ENCODE assay signal across 8 mouse cellular contexts in genomic region chr1:119525004-119525444, GRCm38 (mm10). TPM values are rescaled to one million over a fixed set of nuclear protein-coding genes. Genes with fewer than 3 reads are reported as not detected.
A peak's percentile ranks its signal among the peaks of the same experiment; 100 is the strongest.
DNase-seq lines count a peak whose midpoint lies in the region; ATAC-seq and TF ChIP-seq lines count a peak whose summit lies in the region.

No protein-coding gene starts in this region.

- no peak overlapping the region for H3ac ChIP-seq in myocyte (ENCODE audit: control insufficient read depth, insufficient read length)

- ATAC-seq in neural tube, embryonic 11.5 days (ENCODE audit: insufficient read depth, low FRiP score, low TSS enrichment), result no peak
- no peak for ATAC-seq in embryonic facial prominence, embryonic 11.5 days (replicated peaks; ENCODE audit: insufficient number of reproducible peaks, low FRiP score, low TSS enrichment, low read depth)

- peak overlapping the region; percentile 62; the same call in 1 of the 2 replicates for H3K9ac ChIP-seq in neural tube, embryonic 11.5 days (ENCODE audit: low read length)
- H3K9ac ChIP-seq in embryonic facial prominence, embryonic 11.5 days (replicated peaks; ENCODE audit: low read length), result peak overlapping the region; percentile 74; the same call in 1 of the 2 replicates

- no peaks in the 10 kb centered on the region for H3K9me3 ChIP-seq in neural tube, embryonic 11.5 days (ENCODE audit: control insufficient read depth, low read length)
- H3K9me3 ChIP-seq in embryonic facial prominence, embryonic 11.5 days (replicated peaks; ENCODE audit: control insufficient read depth, low read length), result no peaks in the 10 kb centered on the region

- no peak overlapping the region for H3K27ac ChIP-seq in neural tube, embryonic 11.5 days (ENCODE audit: low read depth, low read length)
- no peak overlapping the region for H3K27ac ChIP-seq in embryonic facial prominence, embryonic 11.5 days (replicated peaks; ENCODE audit: low read depth, low read length)

- intact Hi-C loops in heart, postnatal 14 days (cut with DNase I), result loop anchor here (2.0 kb wide), 1 partner anchor 16 kb away; no protein-coding TSS in a partner anchor

- peak overlapping the region; percentile 58 for H3K4me3 ChIP-seq in neural tube, embryonic 11.5 days (ENCODE audit: low read depth, low read length)
- peak overlapping the region; percentile 51 for H3K4me3 ChIP-seq in embryonic facial prominence, embryonic 11.5 days (ENCODE audit: low read depth, low read length)
- H3K4me3 ChIP-seq in myocyte, result peak overlapping the region; percentile 38

- TF ChIP-seq POLR2A in myocyte (IDR thresholded peaks at IDR 0.05; ENCODE audit: insufficient read length, low read depth), result no peak

- no peaks in the 10 kb centered on the region for H3K27me3 ChIP-seq in neural tube, embryonic 11.5 days (ENCODE audit: control insufficient read depth, insufficient read depth, low read length)
- H3K27me3 ChIP-seq in embryonic facial prominence, embryonic 11.5 days (ENCODE audit: control insufficient read depth, insufficient read depth, low read length), result no peaks in the 10 kb centered on the region
- no peaks in the 10 kb centered on the region for H3K27me3 ChIP-seq in myocyte (ENCODE audit: control insufficient read depth, insufficient read depth, insufficient read length)

- H3K4me2 ChIP-seq in neural tube, embryonic 11.5 days (ENCODE audit: low read depth), result peak overlapping the region; percentile 81; the same call in 1 of the 2 replicates
- peak overlapping the region; percentile 81 for H3K4me2 ChIP-seq in embryonic facial prominence, embryonic 11.5 days (ENCODE audit: low read depth, low read length)
- H3K4me2 ChIP-seq in myocyte (ENCODE audit: low read depth), result peak overlapping the region; percentile 98

- H3K4me1 ChIP-seq in neural tube, embryonic 11.5 days (ENCODE audit: control insufficient read depth, insufficient read depth, low read length), result peaks cover 11% of the 10 kb centered on the region
- H3K4me1 ChIP-seq in embryonic facial prominence, embryonic 11.5 days (ENCODE audit: control insufficient read depth, insufficient read depth, low read length), result no peaks in the 10 kb centered on the region

- H3K36me3 ChIP-seq in neural tube, embryonic 11.5 days (ENCODE audit: control insufficient read depth, insufficient read depth, low read length), result peaks cover 6% of the 10 kb centered on the region; the same call in 1 of the 2 replicates
- peaks cover 5% of the 10 kb centered on the region for H3K36me3 ChIP-seq in embryonic facial prominence, embryonic 11.5 days (replicated peaks; ENCODE audit: control insufficient read depth, insufficient read depth, low read depth, low read length)
- peaks cover 7% of the 10 kb centered on the region for H3K36me3 ChIP-seq in myocyte (ENCODE audit: control insufficient read depth, insufficient read depth)

- WGBS in neural tube, embryonic 11.5 days, result 38% methylated on average over 5 of the region's 5 CpGs
- 36% methylated on average over 5 of the region's 5 CpGs for WGBS in embryonic facial prominence, embryonic 11.5 days

- H3K79me2 ChIP-seq in myocyte (ENCODE audit: control insufficient read depth, insufficient read depth), result peaks cover 10% of the 10 kb centered on the region

- no peak for DNase-seq in neural tube, embryonic 11.5 days (ENCODE audit: low spot score)
- DNase-seq in neural tube, embryonic 10.5 days (ENCODE audit: extremely low spot score, low spot score), result no peak
- DNase-seq in embryonic facial prominence, embryonic 11.5 days (ENCODE audit: low spot score), result no peak
- peak; percentile 44 to 67 for DNase-seq in heart, postnatal 14 days
- DNase-seq in layer of hippocampus, postnatal 14 days (ENCODE audit: low spot score in 2 of 2), result peak; percentile 32 to 46
- DNase-seq in embryo, embryonic 10 days (ENCODE audit: low spot score), result no peak
- no peak for DNase-seq in spleen, adult 12 weeks (ENCODE audit: low spot score)

TF ChIP-seq in myocyte, 11 proteins besides CTCF, POLR2A, EP300 and RAD21:
- peak in 2 of 3 experiments; percentile 69 to 70 for TF ChIP-seq MYOD1 (IDR thresholded peaks at IDR 0.05; ENCODE audit: control insufficient read depth in 1 of 3, insufficient read length in 2 of 3, low read depth in 2 of 3)
- TF ChIP-seq USF1 (IDR thresholded peaks at IDR 0.05; ENCODE audit: low read depth), result no peak

RNA-seq across cellular contexts. Expression of gene Tmem185b, which starts 0.9 kb away (rescaled TPM):
- 23.1 and 23.7 TPM in 2 replicates for polyA plus RNA-seq in neural tube, embryonic 11.5 days (2014; fragmentation: Nextera tagmentation; extraction: Ambion mirVana)
- 25.6 and 25.7 TPM in 2 replicates for polyA plus RNA-seq in embryonic facial prominence, embryonic 11.5 days (2014; fragmentation: Nextera tagmentation; extraction: Ambion mirVana)
- 10 to 100 TPM; 12.1 to 12.3 TPM for total RNA-seq in heart, postnatal 14 days (2021)
- 10 to 100 TPM; 13.3 to 13.5 TPM for total RNA-seq in layer of hippocampus, postnatal 14 days (2021)
- polyA plus RNA-seq in myocyte (2012; fragmentation: generic; extraction: Trizol), result 15.8 TPM

RNA-seq across cellular contexts. Expression of gene Ralb, which starts 20.4 kb away (rescaled TPM):
- 78.6 and 84.1 TPM in 2 replicates for polyA plus RNA-seq in neural tube, embryonic 11.5 days (2014; fragmentation: Nextera tagmentation; extraction: Ambion mirVana)
- polyA plus RNA-seq in embryonic facial prominence, embryonic 11.5 days (2014; fragmentation: Nextera tagmentation; extraction: Ambion mirVana), result 102 TPM in 2 replicates
- total RNA-seq in heart, postnatal 14 days (2021), result 10 to 100 TPM; 36.7 to 39.6 TPM
- total RNA-seq in layer of hippocampus, postnatal 14 days (2021), result 10 to 100 TPM; 27.2 to 29.1 TPM
- 26.0 TPM for polyA plus RNA-seq in myocyte (2012; fragmentation: generic; extraction: Trizol)

Comparison
In these comparisons a context has a peak if more than half of its experiments do, and no peak if none do; other contexts are left out.
1. DNase-seq: peak in heart, postnatal 14 days (2 of 2) and layer of hippocampus, postnatal 14 days (2 of 2); none in neural tube, embryonic 11.5 days (single experiment), neural tube, embryonic 10.5 days (single experiment), embryonic facial prominence, embryonic 11.5 days (single experiment), embryo, embryonic 10 days (single experiment) and spleen, adult 12 weeks (single experiment).
2. Peak in every context shown above with its lines, with median percentiles within 50 percentile points of each other: H3K4me2 ChIP-seq and H3K4me3 ChIP-seq.